Mouse (Mus musculus) kidney, embryonic 16.5 days (tissue): Measurements from ENCODE around the gene Mtrex. TPM values are rescaled to one million over a fixed set of nuclear protein-coding genes. Genes with fewer than 3 reads are reported as not detected.

ENCODE experiments used
- polyA plus RNA-seq: library from polyadenylated mRNA; unstranded; fragments of >200 nt; fragmentation: Nextera tagmentation; extraction: Ambion mirVana; gene quantifications from 2 replicates; pipeline ENCODE4 v1.2.1, GENCODE M21; 2015

Mtrex gene
- polyA plus RNA-seq, 1 experiment from 2014 or later, result 72.2 TPM

Other genes with a start within 250 kb of the Mtrex start
- 103 and 120 TPM in 2 replicates for gene Plpp1, start 126.6 kb downstream of the Mtrex start, polyA plus RNA-seq
- gene Dhx29, start 56 bp upstream of the Mtrex start, polyA plus RNA-seq, result 16.0 and 18.1 TPM in 2 replicates
- gene Ccno, start 60.4 kb upstream of the Mtrex start, polyA plus RNA-seq, result 0.51 and 0.57 TPM in 2 replicates
- gene Mcidas, start 66.4 kb upstream of the Mtrex start, polyA plus RNA-seq, result 0.34 TPM in 1 of 2 replicates, not detected in the other
- not detected in 2 replicates for gene Cdc20b, start 107.7 kb upstream of the Mtrex start, polyA plus RNA-seq
- gene Gpx8, start 119.0 kb upstream of the Mtrex start, polyA plus RNA-seq, result 146 and 150 TPM in 2 replicates
- 0.36 and 0.48 TPM in 2 replicates for gene Gzma, start 173.6 kb upstream of the Mtrex start, polyA plus RNA-seq